Mouse (Mus musculus) MEL (cell line): ENCODE measurements around the gene Amn1. TPM values are rescaled to one million over a fixed set of nuclear protein-coding genes. Genes with fewer than 3 reads are reported as not detected.

Experiments
- DNase-seq: peaks from one replicate; pipeline ENCODE4 v3.0.0; 2011; ENCODE audit warnings: low read depth, low spot score
- H3K27ac ChIP-seq: 2 replicates; pipeline ENCODE4 v1.5.1; 2012; ENCODE audit warnings: low read depth, mild to moderate bottlenecking, control low read depth, low read length, moderate library complexity; ENCODE audit not compliant: control insufficient read depth
- H3K27me3 ChIP-seq, 2 experiments: fragments of 150-350 bp in 1 of 2; sonication (generic) in 1 of 2; 2 replicates each; pipeline ENCODE4 v1.6.1; 2012; ENCODE audit warnings: low read length in 2 of 2, mild to moderate bottlenecking in 2 of 2, improper control_type of control experiment in 1 of 2, moderate library complexity in 1 of 2; ENCODE audit not compliant: insufficient read depth in 2 of 2, control insufficient read depth in 1 of 2
- H3K36me3 ChIP-seq, 2 experiments: 2 replicates each; pipeline ENCODE4 v1.6.1; 2012 to 2014; ENCODE audit warnings: low read length in 2 of 2, improper control_type of control experiment in 1 of 2, inconsistent platforms in 1 of 2, mild to moderate bottlenecking in 1 of 2; ENCODE audit not compliant: insufficient read depth in 2 of 2, control insufficient read depth in 1 of 2
- H3K4me1 ChIP-seq, 2 experiments: fragments of 150-350 bp in 1 of 2; sonication (generic) in 1 of 2; 2 replicates each; pipeline ENCODE4 v1.6.1; 2012; ENCODE audit warnings: low read length in 2 of 2, improper control_type of control experiment in 1 of 2, mild to moderate bottlenecking in 1 of 2; ENCODE audit not compliant: insufficient read depth in 2 of 2, control insufficient read depth in 1 of 2
- H3K4me3 ChIP-seq, 2 experiments: fragments of 150-350 bp in 1 of 2; sonication (generic) in 1 of 2; 2 replicates each; pipeline ENCODE4 v1.5.1; 2012; ENCODE audit warnings: low read depth in 2 of 2, low read length in 2 of 2, mild to moderate bottlenecking in 2 of 2, moderate library complexity in 2 of 2, control low read depth in 1 of 2, improper control_type of control experiment in 1 of 2; ENCODE audit not compliant: control insufficient read depth in 1 of 2, insufficient read depth in 1 of 2
- H3K79me2 ChIP-seq: 2 replicates; pipeline ENCODE4 v1.6.1; 2012; ENCODE audit warnings: mild to moderate bottlenecking, low read length, moderate library complexity; ENCODE audit not compliant: control insufficient read depth, poor library complexity, insufficient read depth
- H3K9ac ChIP-seq: 2 replicates; pipeline ENCODE4 v1.6.1; 2012; ENCODE audit warnings: low read depth, mild to moderate bottlenecking, control low read depth, low read length, moderate library complexity; ENCODE audit not compliant: control insufficient read depth, poor library complexity, severe bottlenecking
- H3K9me3 ChIP-seq: fragments of 150-350 bp; sonication (generic); replicated peaks from 2 replicates; pipeline ENCODE4 v1.6.1; 2012; ENCODE audit warnings: mild to moderate bottlenecking, low read length, improper control_type of control experiment, moderate library complexity; ENCODE audit not compliant: insufficient read depth
- BHLHE40 ChIP-seq: IDR thresholded peaks from 2 replicates; pipeline ENCODE4 v1.6.1; 2012; ENCODE audit warnings: low read depth, mild to moderate bottlenecking, inconsistent platforms, low read length, improper control_type of control experiment, borderline replicate concordance
- CHD1 ChIP-seq: IDR thresholded peaks from 2 replicates; pipeline ENCODE4 v1.6.1; 2012; ENCODE audit warnings: low read depth, mild to moderate bottlenecking, inconsistent platforms, low read length, improper control_type of control experiment
- CHD2 ChIP-seq: IDR thresholded peaks from 2 replicates; pipeline ENCODE4 v1.6.1; 2011; ENCODE audit warnings: low read length, improper control_type of control experiment
- E2F4 ChIP-seq: IDR thresholded peaks from 2 replicates; pipeline ENCODE4 v1.6.1; 2011; ENCODE audit warnings: low read depth, low read length, improper control_type of control experiment, borderline replicate concordance
- ETS1 ChIP-seq: IDR thresholded peaks from 2 replicates; pipeline ENCODE4 v1.6.1; 2012; ENCODE audit warnings: low read depth, mild to moderate bottlenecking, inconsistent platforms, low read length, improper control_type of control experiment, moderate library complexity
- HCFC1 ChIP-seq: IDR thresholded peaks from 2 replicates; pipeline ENCODE4 v1.6.1; 2012; ENCODE audit warnings: low read depth, mild to moderate bottlenecking, inconsistent platforms, low read length, improper control_type of control experiment, moderate library complexity
- JUND ChIP-seq: IDR thresholded peaks from 2 replicates; pipeline ENCODE4 v1.6.1; 2011; ENCODE audit warnings: low read depth, mild to moderate bottlenecking, improper control_type of control experiment, low read length
- MAFK ChIP-seq: IDR thresholded peaks from 2 replicates; pipeline ENCODE4 v1.6.1; 2011; ENCODE audit warnings: low read depth, mild to moderate bottlenecking, low read length, improper control_type of control experiment, borderline replicate concordance
- MAX ChIP-seq: IDR thresholded peaks from 2 replicates; pipeline ENCODE4 v1.6.1; 2011; ENCODE audit warnings: low read length, improper control_type of control experiment
- MXI1 ChIP-seq: IDR thresholded peaks from 2 replicates; pipeline ENCODE4 v1.6.1; 2011; ENCODE audit warnings: mild to moderate bottlenecking, low read depth, low read length, improper control_type of control experiment
- MYB ChIP-seq: IDR thresholded peaks from 2 replicates; pipeline ENCODE4 v1.6.1; 2011; ENCODE audit warnings: mild to moderate bottlenecking, low read depth, low read length, improper control_type of control experiment
- MYC ChIP-seq: IDR thresholded peaks from 2 replicates; pipeline ENCODE4 v1.6.1; 2011; ENCODE audit warnings: low read depth, mild to moderate bottlenecking, low read length, improper control_type of control experiment, moderate library complexity
- NELFE ChIP-seq: IDR thresholded peaks from 2 replicates; pipeline ENCODE4 v1.6.1; 2011; ENCODE audit warnings: low read depth, low read length, improper control_type of control experiment
- NRF1 ChIP-seq: IDR thresholded peaks from 2 replicates; pipeline ENCODE4 v1.6.1; 2014; ENCODE audit warnings: low read depth, mild to moderate bottlenecking, inconsistent platforms, low read length, improper control_type of control experiment, moderate library complexity; ENCODE audit not compliant: poor library complexity, insufficient read depth, severe bottlenecking
- POLR2A ChIP-seq, 2 experiments: IDR thresholded peaks; 2 replicates each; pipeline ENCODE4 v1.6.1; 2011 to 2012; ENCODE audit warnings: low read length in 2 of 2, mild to moderate bottlenecking in 2 of 2, control low read depth in 1 of 2, improper control_type of control experiment in 1 of 2, low read depth in 1 of 2, moderate library complexity in 1 of 2; ENCODE audit not compliant: control insufficient read depth in 1 of 2, insufficient read depth in 1 of 2, poor library complexity in 1 of 2
- RAD21 ChIP-seq: IDR thresholded peaks from 2 replicates; pipeline ENCODE4 v1.6.1; 2011; ENCODE audit warnings: mild to moderate bottlenecking, low read depth, low read length, improper control_type of control experiment
- SMC3 ChIP-seq: IDR thresholded peaks from 2 replicates; pipeline ENCODE4 v1.6.1; 2011; ENCODE audit warnings: low read depth, low read length, improper control_type of control experiment
- TAL1 ChIP-seq: IDR thresholded peaks from 2 replicates; pipeline ENCODE4 v1.6.1; 2012; ENCODE audit warnings: mild to moderate bottlenecking, inconsistent platforms, low read length, moderate library complexity, mixed read lengths
- TBP ChIP-seq: IDR thresholded peaks from 2 replicates; pipeline ENCODE4 v1.8.0; 2011; ENCODE audit warnings: low read depth, low read length, improper control_type of control experiment
- TCF12 ChIP-seq: IDR thresholded peaks from 2 replicates; pipeline ENCODE4 v1.6.1; 2014; ENCODE audit warnings: low read depth, mild to moderate bottlenecking, inconsistent platforms, low read length, improper control_type of control experiment, moderate library complexity
- UBTF ChIP-seq: IDR thresholded peaks from 2 replicates; pipeline ENCODE4 v1.6.1; 2012; ENCODE audit warnings: low read depth, mild to moderate bottlenecking, inconsistent platforms, low read length, improper control_type of control experiment, moderate library complexity, borderline replicate concordance; ENCODE audit not compliant: insufficient read depth
- USF2 ChIP-seq, 2 experiments: IDR thresholded peaks; 2 replicates each; pipeline ENCODE4 v1.6.1; 2011 to 2012; ENCODE audit warnings: improper control_type of control experiment in 2 of 2, low read length in 2 of 2, borderline replicate concordance in 1 of 2, inconsistent platforms in 1 of 2, low read depth in 1 of 2, mild to moderate bottlenecking in 1 of 2; ENCODE audit not compliant: insufficient read depth in 1 of 2
- ZNF384 ChIP-seq: IDR thresholded peaks from 2 replicates; pipeline ENCODE4 v1.6.1; 2012; ENCODE audit warnings: low read depth, mild to moderate bottlenecking, inconsistent platforms, low read length, improper control_type of control experiment
- polyA plus RNA-seq, 2 experiments: library from polyadenylated mRNA; stranded (reverse) in 1 of 2; unstranded in 1 of 2; fragments of >175 nt in 1 of 2; fragments of >200 nt in 1 of 2; gene quantifications; 2 replicates each; pipeline versions ENCODE4 v1.2.1 to v1.2.4; 2012; ENCODE audit warnings: low replicate concordance in 2 of 2, low read depth in 1 of 2; ENCODE audit not compliant: insufficient read length in 2 of 2, insufficient read depth in 1 of 2, missing spikeins in 1 of 2
- total RNA-seq: library from RNA; depleted of rRNA; stranded (reverse); fragments of 300-350 nt; gene quantifications from 2 replicates; pipeline ENCODE4 v1.2.3, GENCODE M21; 2012

The Amn1 gene
- total and polyA plus RNA-seq, 3 experiments = 2.7 TPM; not detected in 1

DNA sequence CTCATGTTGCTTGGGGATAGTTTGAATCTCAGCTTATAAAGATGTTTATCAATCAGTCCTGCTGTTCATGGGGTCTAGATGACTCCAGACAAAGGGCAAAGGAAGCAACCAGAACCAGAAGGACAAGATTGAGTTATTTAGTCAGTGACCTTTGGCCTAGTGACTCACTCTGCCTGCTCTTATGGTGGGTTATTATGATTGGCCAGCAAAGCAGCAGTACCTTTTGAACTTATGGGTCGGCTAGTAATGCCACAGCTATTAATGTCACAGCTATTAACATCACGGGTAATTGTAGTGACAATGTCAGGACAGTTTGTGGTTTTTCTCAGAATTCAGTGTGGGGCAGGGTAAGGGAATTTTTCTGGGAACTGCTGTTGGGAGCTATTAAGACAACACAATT is 50.6 kb downstream of the Amn1 start:
- H3K27ac ChIP-seq = no peak overlapping the region
- no peak overlapping the region for H3K9ac ChIP-seq
- H3K79me2 ChIP-seq = 0 out of 2 replicates have a peak, but pooled peaks cover 1% of the 10 kb centered on the region
- no peaks in the 10 kb centered on the region for H3K27me3 ChIP-seq
- peaks cover 0 to 10% of the 10 kb centered on the region in 2 experiments; a peak in 1 of 4 replicates for H3K36me3 ChIP-seq
- H3K4me3 ChIP-seq = no peak overlapping the region
- peaks cover 0 to 7% of the 10 kb centered on the region in 2 experiments; a peak in 3 of 4 replicates for H3K4me1 ChIP-seq
- DNase-seq = no peak
- H3K9me3 ChIP-seq = no peaks in the 10 kb centered on the region
- TF ChIP-seq CHD2 = no peak
- TF ChIP-seq E2F4 = no peak
- no peak for TF ChIP-seq MYC
- no peak for TF ChIP-seq CHD1
- no peak for TF ChIP-seq NELFE
- TF ChIP-seq ZNF384 = no peak
- no peak for TF ChIP-seq JUND
- no peak for TF ChIP-seq UBTF
- TF ChIP-seq NRF1 = no peak
- no peak for TF ChIP-seq POLR2A (IDR thresholded peaks at IDR 0.05; ENCODE audit: control insufficient read depth in 1 of 2, insufficient read depth in 1 of 2, low read depth in 1 of 2, low read length in 2 of 2, poor library complexity in 1 of 2)
- TF ChIP-seq SMC3 = no peak
- TF ChIP-seq USF2 (IDR thresholded peaks at IDR 0.05; ENCODE audit: borderline replicate concordance in 1 of 2, insufficient read depth in 1 of 2, low read depth in 1 of 2, low read length in 2 of 2) = no peak
- TF ChIP-seq MAFK = no peak
- no peak for TF ChIP-seq MXI1
- TF ChIP-seq ETS1 = no peak
- TF ChIP-seq TBP = no peak
- TF ChIP-seq TAL1 = no peak
- TF ChIP-seq HCFC1 = no peak
- no peak for TF ChIP-seq BHLHE40
- no peak for TF ChIP-seq TCF12
- TF ChIP-seq, all 39 proteins: peak for 0

- TF ChIP-seq CHD2 (no peak), MAX (no peak), ETS1 (no peak), SMC3 (no peak), USF2 (IDR thresholded peaks at IDR 0.05; ENCODE audit: borderline replicate concordance in 1 of 2, insufficient read depth in 1 of 2, low read depth in 1 of 2, low read length in 2 of 2) (no peak), MYB (no peak), TBP (no peak), RAD21 (no peak)
- H3K27me3 ChIP-seq = no peaks in the 10 kb centered on the region
- H3K4me3 ChIP-seq = no peak overlapping the region
- H3K4me1 ChIP-seq = peaks cover 0 to 8% of the 10 kb centered on the region in 2 experiments; a peak in 2 of 4 replicates
- no peaks in the 10 kb centered on the region for H3K9me3 ChIP-seq
- H3K9ac ChIP-seq = no peak overlapping the region
- H3K36me3 ChIP-seq = 0 out of 4 replicates have a peak, but pooled peaks cover 0 to 2% of the 10 kb centered on the region in 2 experiments
- H3K27ac ChIP-seq = no peak overlapping the region
- no peaks in the 10 kb centered on the region for H3K79me2 ChIP-seq
- no peak for DNase-seq
These were observed 52.9 kb downstream of the Amn1 start for GRCm38 (mm10) chr6:149135631-149136030.
